Mouse (Mus musculus): Measurements from ENCODE around the gene Erlec1. TPM values are rescaled to one million over a fixed set of nuclear protein-coding genes. Genes with fewer than 3 reads are reported as not detected.
A peak's percentile ranks its signal among the peaks of the same experiment; 100 is the strongest.

Erlec1 gene
- 10 to 100 TPM; 33.9 to 39.1 TPM for total RNA-seq (2021)

- intact Hi-C loops (cut with DNase I): loop anchor here (2.0 kb wide), 1 partner anchor 28 kb away; no protein-coding TSS in a partner anchor
- DNase-seq (ENCODE audit: low spot score): peak; percentile 72
These were observed at the start of gene Erlec1 for GRCm38 (mm10) chr11:30954279-30954725. Gene Erlec1, minus strand, starts transcription at chr11:30954335.

DNA sequence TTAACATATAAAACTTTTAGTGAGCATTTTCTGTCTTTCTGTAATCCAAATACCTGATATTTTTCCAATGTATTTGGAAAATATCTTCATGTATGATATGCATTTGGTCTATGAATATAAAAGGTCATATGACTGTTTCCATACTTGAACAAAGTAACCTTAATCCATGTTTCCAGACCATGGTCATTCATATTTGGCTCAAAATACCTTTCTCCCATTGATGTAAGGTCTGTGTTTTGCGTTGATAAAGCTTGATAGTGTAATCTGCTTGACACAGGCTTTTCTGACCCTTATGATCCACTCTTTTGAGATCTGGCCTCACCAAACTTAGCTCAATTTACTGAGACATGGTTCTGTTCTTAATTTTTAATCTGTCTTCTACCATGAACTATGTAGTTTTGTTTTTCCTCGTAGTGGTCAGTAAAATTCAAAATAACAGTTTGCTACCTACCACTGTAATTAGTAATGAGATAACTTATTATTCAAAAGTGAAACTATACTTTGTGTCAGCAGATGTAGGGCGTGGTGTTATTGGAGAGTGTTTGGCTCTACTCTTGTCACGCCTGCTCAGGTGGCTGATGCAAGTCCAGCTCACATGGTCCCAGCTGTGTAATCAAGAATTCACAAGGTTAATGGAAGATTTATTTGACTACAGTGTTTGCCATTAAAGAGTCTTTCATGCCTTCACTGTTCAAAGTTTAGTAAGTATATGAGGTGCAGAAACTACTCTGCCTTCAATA is 47.2 kb upstream of the Erlec1 start:
- intact Hi-C loops (cut with DNase I): no loop called here
- DNase-seq (ENCODE audit: low spot score): no peak

GRCm38 (mm10) chr11:31000028-31000427 is 45.9 kb upstream of the Erlec1 start:
- intact Hi-C loops (cut with DNase I): no loop called here

DNA sequence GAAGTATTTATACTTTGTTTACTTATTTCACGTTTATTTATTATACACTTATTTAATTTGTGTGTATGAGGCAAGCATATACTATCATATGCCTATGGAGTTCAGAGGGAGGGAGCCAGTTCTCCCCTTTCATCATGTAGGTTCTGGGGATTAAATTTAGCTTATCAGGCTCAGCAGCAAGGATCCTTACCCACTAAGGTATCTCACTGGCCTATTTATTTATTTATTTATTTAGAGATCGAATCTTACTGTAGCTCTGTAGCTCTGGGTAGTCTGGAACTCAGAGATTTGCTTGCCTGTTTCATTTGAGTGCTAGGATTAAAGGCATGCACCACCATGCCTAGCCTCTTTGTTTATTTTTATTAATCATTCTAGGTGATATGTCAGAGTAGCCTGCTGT is 44.6 kb upstream of the Erlec1 start:
- DNase-seq (ENCODE audit: low spot score): no peak
- intact Hi-C loops (cut with DNase I): no loop called here

More at GRCm38 (mm10) chr11:31000028-31000427, 45.9 kb upstream of the Erlec1 start:
- DNase-seq (ENCODE audit: low spot score): no peak

- no peak for DNase-seq (ENCODE audit: low spot score)
- intact Hi-C loops (cut with DNase I): no loop called here
These were observed 44.1 kb upstream of the Erlec1 start for GRCm38 (mm10) chr11:30998199-30998598.

DNA sequence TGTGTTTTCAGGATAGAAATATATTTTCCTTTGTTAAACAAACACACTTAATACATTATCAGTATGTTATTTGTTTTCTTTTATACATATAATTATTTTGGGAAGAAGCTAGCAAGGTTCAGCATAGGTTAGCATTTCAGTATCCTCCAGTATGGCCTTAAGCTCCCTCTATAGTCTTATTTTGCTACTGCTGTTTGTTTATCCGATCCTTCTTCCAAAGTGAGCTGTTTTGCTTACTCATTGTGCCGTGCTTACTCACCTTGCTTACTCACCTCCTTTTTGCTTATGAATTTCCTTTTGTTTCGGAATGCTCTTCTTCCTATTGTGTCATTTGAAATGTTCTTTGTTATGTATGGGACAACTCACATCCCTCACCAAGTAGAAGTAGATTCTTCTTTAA is 42.5 kb upstream of the Erlec1 start:
- no peak for DNase-seq (ENCODE audit: low spot score)
- intact Hi-C loops (cut with DNase I): no loop called here

GRCm38 (mm10) chr11:30986625-30987017 is 32.5 kb upstream of the Erlec1 start:
- DNase-seq (ENCODE audit: low spot score): no peak
- intact Hi-C loops (cut with DNase I): no loop called here

DNA sequence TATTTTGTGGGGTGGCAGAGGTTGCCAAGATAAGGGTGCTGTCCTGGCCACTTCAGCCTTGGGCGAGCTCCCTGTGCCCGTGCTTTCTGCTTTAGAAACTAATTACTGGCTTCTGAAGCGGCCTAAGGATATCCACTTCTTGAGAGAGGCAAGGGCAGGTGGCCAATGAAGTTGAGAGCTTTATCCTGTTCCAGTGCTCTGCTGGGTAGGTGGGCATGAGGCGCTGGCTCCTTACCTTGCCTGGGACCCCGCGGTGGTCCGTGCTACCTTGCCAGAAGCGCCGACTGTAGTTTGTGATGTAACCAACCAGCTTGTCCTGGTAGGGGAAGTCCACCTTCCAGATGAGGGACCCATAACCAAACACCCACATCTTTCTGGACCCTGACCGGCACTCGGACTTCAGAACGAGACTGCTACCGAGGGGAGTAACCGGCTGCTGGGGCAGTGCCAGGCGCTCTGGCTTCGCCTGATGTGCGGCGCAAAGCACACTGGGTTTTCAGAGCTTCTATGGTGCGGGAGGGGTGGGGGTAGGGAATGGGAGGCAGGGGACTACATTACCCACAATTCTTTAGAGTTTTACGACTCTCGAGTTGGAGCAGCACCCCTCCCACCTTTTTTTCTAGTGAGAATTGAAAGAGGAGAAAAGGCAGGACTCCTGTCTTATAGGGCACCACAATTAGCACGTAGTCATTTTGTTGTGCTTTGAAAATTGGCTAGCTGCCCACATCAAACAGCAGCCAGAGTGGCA is 31.9 kb upstream of the Erlec1 start, which contains the start of gene Chac2:
Gene Chac2 (minus strand): TSS at position 474 of the 748 bp plus-strand sequence.
- intact Hi-C loops (cut with DNase I): no loop called here
- peak; percentile 74 for DNase-seq (ENCODE audit: low spot score)

- intact Hi-C loops (cut with DNase I): no loop called here
- no peak for DNase-seq (ENCODE audit: low spot score)
These were observed 31.1 kb upstream of the Erlec1 start for GRCm38 (mm10) chr11:30985237-30985636.

DNA sequence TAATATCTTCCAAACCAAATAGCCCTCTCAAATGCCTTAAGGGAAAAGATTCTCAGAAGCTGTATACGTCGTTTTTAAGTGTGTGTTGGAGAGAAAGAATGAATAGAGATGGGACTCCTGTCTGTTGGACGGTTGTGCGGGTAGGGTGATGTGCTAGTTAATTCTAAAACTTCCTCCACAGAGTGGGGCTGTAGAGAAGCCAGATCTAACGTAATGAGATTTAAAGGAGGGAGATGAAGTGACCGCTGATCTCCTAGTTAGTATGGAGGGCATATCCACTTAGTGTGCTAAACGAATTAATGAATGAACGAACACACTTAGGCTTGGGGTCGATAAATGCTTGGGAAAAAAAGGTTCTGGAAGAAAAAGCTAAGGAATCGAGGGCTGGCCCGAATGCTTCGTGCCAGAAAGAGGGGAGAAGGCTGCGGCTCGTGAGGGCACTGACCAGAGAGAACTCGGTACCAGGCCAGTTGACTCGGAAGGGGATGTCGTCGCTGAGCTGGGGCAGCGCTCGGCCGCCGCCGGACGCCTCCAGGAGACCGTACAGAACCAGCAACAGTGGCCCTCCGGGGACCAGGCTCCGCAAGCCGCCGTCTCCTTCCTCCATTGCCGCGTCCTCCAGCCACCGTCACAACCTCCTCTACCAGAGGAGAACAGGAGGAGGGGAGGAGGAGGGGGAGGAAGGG is 523 bp downstream of the Erlec1 start:
- peak; percentile 7 for DNase-seq (ENCODE audit: low spot score)
- intact Hi-C loops (cut with DNase I): loop anchor here (2.0 kb wide), 1 partner anchor 29 kb away; no protein-coding TSS in a partner anchor

DNA sequence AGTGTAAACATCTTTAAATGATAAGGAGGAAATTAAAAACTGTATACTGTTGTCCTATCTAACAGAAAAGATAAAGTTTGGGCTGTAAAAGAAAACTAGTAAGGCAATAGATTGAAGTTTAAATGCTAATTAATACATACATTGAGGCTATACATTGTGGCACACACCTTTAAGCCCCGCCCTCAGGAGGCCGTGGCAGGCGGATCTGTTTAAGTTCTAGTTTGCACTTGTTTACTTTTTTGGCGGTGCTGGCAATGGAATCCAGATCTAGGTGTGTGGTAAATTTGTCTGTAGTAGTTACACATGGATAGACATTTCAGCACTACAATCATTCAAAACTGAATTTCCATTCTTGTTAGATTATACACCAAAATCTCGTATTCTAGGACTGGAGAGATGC is 1.3 kb downstream of the Erlec1 start:
- intact Hi-C loops (cut with DNase I): no loop called here
- no peak for DNase-seq (ENCODE audit: low spot score)

DNA sequence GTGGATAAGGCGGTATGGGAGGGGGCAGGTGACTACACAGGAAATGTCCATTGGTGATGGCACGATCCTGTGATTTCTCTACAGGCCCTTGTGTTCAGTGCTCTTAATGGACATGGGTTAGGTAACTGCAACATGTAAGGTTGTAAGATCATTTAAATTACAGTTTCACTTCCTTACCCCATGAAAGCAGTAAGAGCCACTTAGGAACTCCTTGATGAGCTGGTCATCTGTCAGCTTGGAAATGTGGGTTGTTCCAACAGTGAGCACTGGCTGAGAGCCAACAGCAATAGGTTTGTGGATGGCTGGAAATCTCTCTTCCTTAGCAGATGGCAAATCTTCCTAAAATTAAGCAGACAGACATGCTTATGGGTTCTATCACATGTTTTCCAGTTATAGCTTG is 10.6 kb downstream of the Erlec1 start:
- DNase-seq (ENCODE audit: low spot score): no peak
- intact Hi-C loops (cut with DNase I): no loop called here

DNA sequence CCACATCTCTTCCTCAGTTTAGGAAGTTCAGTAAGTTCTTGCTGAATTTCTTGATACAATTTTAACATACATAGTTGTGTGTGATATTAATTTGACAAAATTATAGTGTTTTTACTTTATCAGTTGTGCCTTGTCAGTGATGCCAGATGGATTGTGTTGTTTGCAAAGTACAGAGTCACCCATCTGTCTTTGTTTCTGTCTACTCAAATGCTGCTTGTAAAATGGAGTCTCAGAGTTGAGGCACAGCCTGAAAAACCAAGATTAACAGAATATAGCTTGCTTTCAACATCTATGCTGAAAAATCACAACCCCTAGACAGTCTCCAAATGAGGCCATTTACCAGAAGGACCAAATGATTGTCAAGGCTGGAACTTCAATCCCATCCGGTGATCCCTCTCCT is 25.6 kb downstream of the Erlec1 start:
- intact Hi-C loops (cut with DNase I): no loop called here
- DNase-seq (ENCODE audit: low spot score): no peak

DNA sequence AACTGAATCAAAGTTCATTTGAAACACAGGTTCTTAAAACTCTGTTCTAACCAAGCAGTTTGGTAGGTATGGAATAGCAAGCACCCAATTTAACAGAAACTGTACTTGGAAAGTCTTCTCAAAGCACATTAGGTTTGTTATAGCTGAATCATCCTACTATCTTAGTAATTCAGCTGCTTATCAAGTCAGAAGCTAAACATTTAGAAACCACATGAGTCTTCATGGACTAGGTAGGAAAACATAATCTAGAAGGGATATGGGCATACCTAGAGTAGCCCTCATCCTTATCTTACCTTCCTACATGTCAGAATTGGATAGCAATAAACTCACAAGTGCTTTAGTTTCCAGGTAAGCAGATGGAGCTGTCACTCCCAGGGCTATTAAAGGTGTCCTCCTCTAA is 26.1 kb downstream of the Erlec1 start:
- intact Hi-C loops (cut with DNase I): no loop called here
- DNase-seq (ENCODE audit: low spot score): no peak

GRCm38 (mm10) chr11:30923283-30923682 is 30.9 kb downstream of the Erlec1 start:
- intact Hi-C loops (cut with DNase I): no loop called here
- no peak for DNase-seq (ENCODE audit: low spot score)

DNA sequence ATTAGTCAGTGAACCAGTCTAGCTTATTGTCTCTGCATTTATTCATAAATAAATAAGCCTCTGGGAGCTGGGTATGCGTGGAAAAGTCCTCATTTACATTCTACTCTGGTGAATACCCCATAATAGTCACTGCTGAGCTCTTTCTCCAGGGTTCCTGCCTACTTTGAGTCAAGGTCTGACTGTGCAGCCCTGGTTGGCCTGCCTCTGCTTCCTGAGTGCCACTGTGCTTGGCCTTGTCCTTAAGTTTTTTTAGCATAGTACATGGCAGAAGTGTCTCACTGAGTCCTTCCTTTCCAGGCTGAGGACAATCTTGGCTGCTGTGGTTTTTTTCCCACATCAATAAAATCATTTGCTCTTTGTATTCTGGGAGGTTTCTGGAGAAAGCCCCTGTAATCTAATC is 33.5 kb downstream of the Erlec1 start:
- no peak for DNase-seq (ENCODE audit: low spot score)
- intact Hi-C loops (cut with DNase I): no loop called here

- no peak for DNase-seq (ENCODE audit: low spot score)
- intact Hi-C loops (cut with DNase I): no loop called here
These were observed 41.8 kb downstream of the Erlec1 start for GRCm38 (mm10) chr11:30912311-30912710.

GRCm38 (mm10) chr11:30899312-30899711 is 54.8 kb downstream of the Erlec1 start:
- no peak for DNase-seq (ENCODE audit: low spot score)
- intact Hi-C loops (cut with DNase I): no loop called here

DNA sequence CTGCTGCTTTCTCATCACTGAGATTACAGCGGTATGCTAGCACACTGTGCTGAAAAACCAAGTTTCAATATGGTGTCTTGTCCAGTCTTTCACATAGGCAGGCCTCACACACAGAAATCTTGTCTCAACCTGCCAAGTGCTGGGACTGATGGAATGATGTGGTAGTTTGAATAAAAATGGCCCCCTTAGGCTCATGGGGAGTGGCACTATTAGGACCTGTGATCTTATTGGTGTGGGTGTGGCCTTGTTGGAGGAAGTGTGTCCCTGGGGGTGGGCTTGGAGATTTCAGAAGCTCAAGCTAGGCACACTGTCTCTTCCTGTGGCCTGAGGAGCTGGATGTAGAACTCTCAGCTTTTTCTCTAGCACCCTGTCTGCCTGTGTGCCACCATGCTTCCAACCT is 57.9 kb downstream of the Erlec1 start:
- intact Hi-C loops (cut with DNase I): no loop called here
- no peak for DNase-seq (ENCODE audit: low spot score)

- intact Hi-C loops (cut with DNase I): no loop called here
- DNase-seq (ENCODE audit: low spot score): no peak
These were observed 66.0 kb downstream of the Erlec1 start for GRCm38 (mm10) chr11:30888153-30888552.

All from heart, postnatal 25 days (tissue).